Mouse (Mus musculus) neural tube, embryonic 15.5 days (tissue): Measurements from ENCODE around the gene Hoxa6. TPM values are rescaled to one million over a fixed set of nuclear protein-coding genes. Genes with fewer than 3 reads are reported as not detected.

Source experiments
- microRNA counts: library from miRNA; unstranded; fragments of <30 nt; microRNA quantifications from one replicate; lab custom pipeline; 2016
- microRNA-seq: library from miRNA; unstranded; fragments of <30 nt; microRNA quantifications from one replicate; pipeline ENCODE4, GENCODE M21; 2017
- polyA plus RNA-seq: library from polyadenylated mRNA; unstranded; fragments of >200 nt; fragmentation: Nextera tagmentation; extraction: Ambion mirVana; gene quantifications from 2 replicates; pipeline ENCODE4 v1.2.1, GENCODE M21; 2015

The Hoxa6 gene
- polyA plus RNA-seq, 1 experiment from 2014 or later = 15.0 TPM

MicroRNAs encoded within 50 kb of the gene (microRNA counts, 519-probe panel; counts per million panel counts)
- 3,309 counts per million, percentile 81 among the panel's probes with 10 or more counts for microRNA mmu-miR-196b (lab: Ali Mortazavi, UCI)

Small RNA genes within 50 kb of the gene (microRNA-seq; reads per million reads assigned to microRNA genes)
- gene Mir196b = 4,361 reads per million, percentile 92 among the genes with 10 or more reads in this experiment

Other genes with a start within 250 kb of the Hoxa6 start
- gene Skap2, start 196.2 kb downstream of the Hoxa6 start, polyA plus RNA-seq = 29.5 and 30.1 TPM in 2 replicates
- 1.1 and 1.3 TPM in 2 replicates for gene Hoxa1, start 50.4 kb downstream of the Hoxa6 start, polyA plus RNA-seq
- gene Hoxa2, start 43.9 kb downstream of the Hoxa6 start, polyA plus RNA-seq = 7.2 and 12.0 TPM in 2 replicates
- gene 5730596B20Rik, start 31.2 kb downstream of the Hoxa6 start, polyA plus RNA-seq = 1.4 and 3.0 TPM in 2 replicates
- gene Hoxa4, start 17.0 kb downstream of the Hoxa6 start, polyA plus RNA-seq = 2.3 and 5.7 TPM in 2 replicates
- gene Hoxa5, start 4.1 kb downstream of the Hoxa6 start, polyA plus RNA-seq = 26.8 and 73.9 TPM in 2 replicates
- 10.7 and 14.6 TPM in 2 replicates for gene Hoxa3, start 4.6 kb upstream of the Hoxa6 start, polyA plus RNA-seq
- not detected in 2 replicates for gene Gm28308, start 4.6 kb upstream of the Hoxa6 start, polyA plus RNA-seq
- gene Hoxa7, start 13.1 kb upstream of the Hoxa6 start, polyA plus RNA-seq = 86.8 and 109 TPM in 2 replicates
- gene Hoxa9, start 22.4 kb upstream of the Hoxa6 start, polyA plus RNA-seq = 64.3 and 77.5 TPM in 2 replicates
- gene Hoxa10, start 32.1 kb upstream of the Hoxa6 start, polyA plus RNA-seq = 48.9 and 69.7 TPM in 2 replicates
- 4.3 and 9.6 TPM in 2 replicates for gene Hoxa11, start 37.1 kb upstream of the Hoxa6 start, polyA plus RNA-seq
- gene Hoxa13, start 52.2 kb upstream of the Hoxa6 start, polyA plus RNA-seq = 0.08 and 0.26 TPM in 2 replicates
- gene Evx1, start 104.8 kb upstream of the Hoxa6 start, polyA plus RNA-seq = 0.82 and 1.9 TPM in 2 replicates